Mouse (Mus musculus) embryo, embryonic 11.5 days (tissue): ENCODE measurements around the gene Dlg2.

Source experiments
- DNase-seq: peaks from one replicate; pipeline ENCODE4 v3.0.0-alpha.2; 2012; ENCODE audit warnings: low read depth, low spot score

Dlg2 gene

DNA sequence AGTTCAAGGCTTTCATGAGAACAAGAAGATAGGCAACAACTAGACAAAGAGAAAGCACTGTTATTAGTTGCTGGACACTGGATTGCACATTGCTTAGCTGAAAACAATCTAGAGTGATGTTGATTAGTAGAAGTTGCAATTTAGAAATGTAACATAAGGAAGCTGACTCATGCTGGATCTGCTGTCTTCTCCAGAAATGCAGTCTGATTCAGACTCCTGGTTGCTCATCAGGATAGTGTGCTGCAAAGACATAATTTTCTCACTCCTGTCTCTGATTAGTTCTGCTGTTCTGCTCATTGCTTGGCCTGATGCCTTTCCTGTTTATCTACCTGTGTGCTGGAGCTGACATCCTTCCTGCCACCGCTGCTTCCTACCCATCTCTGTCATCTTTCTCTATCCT lies 1572.4 kb downstream of the Dlg2 start:
- no peak for DNase-seq

DNA sequence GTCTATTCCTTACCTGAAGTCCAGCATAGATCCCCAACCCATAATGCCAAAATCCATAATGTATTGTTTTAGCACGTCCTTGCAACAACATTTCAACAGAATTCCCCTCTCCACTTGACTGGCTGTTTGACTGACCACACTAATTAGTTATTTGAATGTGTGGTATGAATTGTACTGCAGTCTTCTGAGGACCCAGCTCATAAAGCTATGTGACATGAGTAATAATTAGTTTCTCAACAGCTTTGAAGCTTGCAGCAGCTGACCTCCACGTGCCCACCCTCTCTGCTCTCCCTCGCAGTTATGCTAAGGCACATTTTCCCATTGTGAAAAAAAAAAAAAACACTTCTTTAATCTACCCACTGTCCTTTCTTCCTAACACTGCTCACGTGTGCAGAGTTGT lies 1590.4 kb downstream of the Dlg2 start:
- no peak for DNase-seq

DNA sequence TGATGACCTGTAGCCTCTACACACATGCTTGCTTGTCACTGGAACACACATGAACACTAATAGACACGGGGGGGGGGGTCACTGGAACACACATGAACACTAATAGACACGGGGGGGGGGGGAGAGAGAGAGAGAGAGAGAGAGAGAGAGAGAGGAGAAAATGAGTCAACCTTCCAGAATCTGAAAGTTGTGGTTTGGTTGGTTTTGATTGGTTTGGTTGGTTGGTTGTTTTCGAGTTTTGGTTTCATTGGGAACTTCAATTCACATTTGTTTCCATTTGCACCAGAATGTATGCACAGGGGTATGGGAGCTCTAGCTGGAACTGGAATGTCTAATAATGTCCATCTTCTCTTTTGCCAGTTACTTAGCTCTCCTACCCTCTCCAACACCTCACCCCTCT lies 1611.0 kb downstream of the Dlg2 start:
- DNase-seq: no peak

DNA sequence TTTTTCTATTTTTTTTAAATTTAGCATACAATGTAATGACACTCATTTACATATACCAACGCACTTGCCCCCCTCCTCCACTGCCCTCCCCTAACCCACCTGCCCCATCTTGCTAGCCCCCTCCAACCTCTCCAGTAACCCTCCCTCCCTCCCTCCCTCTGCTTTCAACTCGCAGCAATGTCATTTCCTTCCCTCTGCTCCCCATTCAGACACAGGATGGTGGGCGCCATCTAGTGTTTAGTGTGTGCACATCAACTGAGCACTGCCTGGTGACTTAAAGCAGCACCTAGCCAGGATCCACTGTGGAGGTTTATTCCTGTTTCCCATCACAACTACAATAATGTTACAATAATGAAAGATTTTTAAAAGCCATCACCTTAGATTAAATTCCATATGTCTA lies 1617.4 kb downstream of the Dlg2 start:
- DNase-seq: peak; percentile 47

DNA sequence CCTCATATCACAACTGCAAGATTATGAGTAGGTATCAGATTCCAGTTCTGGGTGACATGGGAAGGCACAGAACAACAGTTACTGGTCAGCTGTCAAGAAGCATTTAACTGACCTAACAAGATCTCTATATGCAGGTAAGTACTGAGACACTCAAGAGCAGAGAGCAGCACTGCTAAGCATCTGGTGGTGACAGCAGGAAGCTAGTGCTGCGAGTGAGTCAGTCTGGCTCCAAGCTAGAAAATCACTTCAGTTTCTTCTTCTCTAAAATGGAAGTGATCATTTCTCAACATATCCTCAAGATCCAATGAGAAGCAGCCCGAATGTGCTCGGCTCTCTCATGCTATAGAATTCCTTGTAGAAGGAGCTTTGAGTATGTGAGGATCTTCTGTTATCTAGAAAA lies 1618.7 kb downstream of the Dlg2 start:
- no peak for DNase-seq

DNA sequence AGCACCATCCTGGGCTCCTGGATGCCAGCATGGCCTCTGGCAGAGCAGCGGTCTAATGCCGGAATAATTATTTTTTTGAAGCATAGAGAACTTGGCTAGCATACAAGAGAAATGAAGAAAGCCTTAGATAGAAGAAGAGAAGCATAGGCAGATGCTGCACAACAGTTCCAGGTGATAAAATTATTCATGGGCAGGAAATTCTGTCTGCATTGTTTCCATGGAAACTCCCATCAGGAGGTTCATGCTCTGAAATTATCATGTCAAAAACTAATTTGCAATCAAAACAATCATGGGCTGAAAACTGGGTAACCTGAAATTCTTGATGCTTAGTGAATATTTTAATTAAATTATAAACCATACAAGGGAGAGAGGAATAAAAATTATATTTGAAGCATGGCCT lies 1624.4 kb downstream of the Dlg2 start:
- DNase-seq: no peak

DNA sequence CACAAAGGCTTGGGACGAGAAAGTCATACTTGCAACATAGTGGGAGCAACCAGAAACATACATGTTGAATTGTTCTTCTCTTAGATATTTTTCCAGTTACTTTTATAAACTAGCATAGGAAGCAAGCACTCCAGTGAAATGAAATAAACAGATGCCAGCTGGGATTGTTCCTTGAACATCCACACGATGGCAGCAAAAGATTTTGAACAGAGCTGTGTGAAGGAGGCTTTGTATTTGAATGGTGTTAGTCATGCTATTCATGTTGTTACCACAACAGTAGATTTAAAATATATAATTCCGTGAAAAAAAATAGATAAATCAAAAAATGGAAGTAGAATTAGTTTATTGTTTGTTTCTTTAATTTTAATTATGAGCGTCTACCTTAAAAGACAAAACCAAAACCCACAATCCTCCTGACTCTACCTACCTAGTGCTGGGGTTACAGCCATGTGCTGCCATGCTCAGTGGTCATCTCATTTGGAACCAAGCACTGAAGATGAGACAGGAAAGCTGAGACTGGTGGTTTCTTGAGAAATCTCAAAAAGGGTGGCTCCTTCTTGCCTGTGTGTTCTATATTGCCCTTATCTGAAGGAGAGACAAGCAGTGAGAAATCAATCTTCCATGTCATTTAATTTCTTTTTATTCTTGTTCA lies 1626.5 kb downstream of the Dlg2 start:
- DNase-seq: peak; percentile 46

DNA sequence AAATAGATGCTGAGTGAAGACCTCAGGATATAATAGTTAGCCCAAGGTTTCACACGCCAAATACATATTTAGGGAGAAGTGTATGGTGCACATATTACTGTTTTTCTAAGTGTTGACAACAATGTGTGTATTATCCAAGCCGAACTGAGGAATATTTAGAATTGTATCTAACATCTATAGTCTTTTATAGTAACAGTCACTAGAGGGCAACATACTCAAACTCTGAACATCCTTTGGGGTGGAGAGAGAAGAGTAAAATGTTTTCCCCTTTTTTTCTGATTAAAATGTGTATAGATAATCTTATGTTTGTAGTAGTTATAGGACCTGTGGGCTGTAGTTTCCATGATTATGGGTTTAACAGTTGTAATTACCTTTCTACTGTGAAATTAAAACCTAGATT lies 1629.0 kb downstream of the Dlg2 start:
- no peak for DNase-seq

DNA sequence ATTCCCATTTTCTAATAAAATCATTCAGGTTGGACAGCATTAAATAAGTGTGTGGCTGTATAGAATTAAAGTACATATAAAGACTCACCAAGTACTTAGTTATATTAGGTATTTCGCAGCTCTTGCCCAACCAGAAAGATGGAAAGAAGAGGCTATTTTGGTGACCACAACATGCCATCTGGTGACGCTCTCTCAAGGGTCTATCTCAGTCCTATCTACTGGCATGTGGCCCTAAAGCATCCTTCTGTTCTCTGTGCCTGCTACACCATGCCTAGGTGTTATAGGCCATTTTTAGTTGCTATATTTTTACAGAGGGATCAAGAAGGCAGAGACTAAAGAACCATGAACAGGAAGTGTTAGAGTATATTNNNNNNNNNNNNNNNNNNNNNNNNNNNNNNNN lies 1629.5 kb downstream of the Dlg2 start:
- DNase-seq: no peak

DNA sequence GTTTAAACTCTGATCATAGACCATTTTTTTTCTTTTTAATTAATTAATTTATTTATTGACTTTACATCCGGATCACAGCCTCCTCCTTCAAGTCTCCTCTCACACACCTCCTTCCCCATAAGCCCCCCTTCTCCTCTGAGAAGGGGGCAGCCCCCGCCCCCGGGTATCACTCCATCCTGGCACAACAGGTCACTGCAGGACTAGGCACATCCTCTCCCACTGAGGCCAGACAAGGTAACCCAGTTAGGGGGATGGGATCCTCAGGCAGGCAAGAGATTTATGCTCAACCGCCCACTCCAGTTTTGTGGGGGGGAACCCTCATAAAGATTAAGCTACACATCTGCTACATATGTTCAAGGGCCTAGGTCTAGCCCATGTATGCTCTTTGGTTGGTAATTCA lies 1636.6 kb downstream of the Dlg2 start:
- no peak for DNase-seq

DNA sequence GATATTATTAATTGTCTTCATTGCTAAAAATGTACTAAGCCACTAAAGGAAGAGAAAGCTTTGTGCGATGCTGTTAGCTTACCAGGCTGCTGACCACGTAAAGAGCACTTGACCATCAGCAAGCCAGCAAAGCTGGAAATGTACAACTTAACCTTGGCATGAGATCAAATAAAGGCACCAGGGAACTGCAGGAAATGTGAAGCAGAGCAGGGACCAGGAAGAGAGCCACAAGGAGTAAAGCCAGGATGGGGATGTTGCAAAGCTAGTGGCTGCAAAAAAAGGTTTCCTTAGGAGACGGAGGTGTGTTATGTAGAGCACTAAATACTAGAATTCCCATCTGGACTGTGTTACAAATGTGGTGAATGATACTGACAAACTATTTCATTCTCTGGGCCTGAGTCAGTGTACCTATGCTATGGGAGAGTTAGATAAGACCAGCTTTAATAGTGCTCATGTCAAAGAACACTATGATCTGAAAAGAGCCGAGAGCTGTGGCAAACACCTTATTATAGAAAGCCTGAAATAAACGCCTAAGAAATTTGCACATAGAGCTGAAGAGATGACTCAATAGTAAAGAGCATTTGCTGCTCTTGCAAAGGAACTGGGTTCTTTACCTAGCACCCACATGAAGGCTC lies 1638.9 kb downstream of the Dlg2 start:
- no peak for DNase-seq

DNA sequence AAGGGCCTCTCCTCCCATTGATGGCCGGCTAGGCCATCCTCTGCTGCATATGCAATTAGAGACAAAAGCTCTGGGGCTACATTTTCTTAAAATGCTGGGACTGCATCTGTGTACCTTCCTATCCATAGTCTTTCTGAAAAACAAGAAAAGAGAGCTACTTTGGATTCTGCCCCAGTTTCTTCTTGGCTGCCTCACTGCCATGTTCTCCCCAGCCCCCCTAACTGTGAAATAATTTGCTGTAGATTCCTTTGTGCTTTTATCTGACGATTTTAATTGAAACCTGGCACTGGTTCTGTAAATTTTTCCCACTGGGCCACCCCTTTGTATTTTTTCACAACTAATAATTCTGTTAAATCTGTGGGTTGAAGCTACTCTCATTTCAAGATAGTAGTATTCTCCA lies 1646.8 kb downstream of the Dlg2 start:
- no peak for DNase-seq

DNA sequence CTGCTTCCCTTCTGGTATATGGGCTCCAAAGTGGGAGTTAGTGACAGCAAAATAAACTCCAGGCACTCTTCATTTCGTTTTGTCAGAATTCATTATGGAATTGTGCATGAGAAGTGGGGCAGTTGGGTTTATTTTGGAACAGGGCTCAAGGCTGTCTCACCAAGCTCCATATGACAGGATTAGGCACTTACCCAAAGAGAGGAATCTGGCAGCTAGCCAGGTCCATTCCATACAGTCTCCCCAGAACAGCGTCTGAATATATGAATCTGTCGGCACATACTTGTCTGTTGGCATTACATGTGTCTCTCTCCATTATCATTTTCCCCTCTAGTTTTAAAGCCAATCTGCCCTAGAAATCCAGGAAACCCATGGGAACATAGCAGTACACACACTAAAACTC lies 1649.4 kb downstream of the Dlg2 start:
- DNase-seq: no peak

DNA sequence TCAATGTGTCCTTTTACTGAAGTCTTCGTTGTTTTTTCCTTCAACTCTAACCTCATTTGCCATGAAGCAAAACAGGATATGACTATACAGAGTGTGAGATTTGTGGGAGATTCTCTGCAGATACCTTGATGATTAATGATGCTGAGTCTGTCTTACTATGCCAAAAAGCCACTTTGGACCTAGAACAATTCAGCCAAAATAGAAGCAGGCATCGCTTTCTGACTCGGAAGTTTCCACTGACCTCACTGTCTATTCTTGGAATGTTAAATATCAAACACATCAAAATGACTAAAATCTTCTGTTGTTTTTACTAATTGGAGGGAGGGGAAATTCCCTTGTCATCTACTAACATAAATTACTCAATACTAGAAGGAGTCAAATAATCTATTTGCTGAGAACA lies 1657.8 kb downstream of the Dlg2 start:
- no peak for DNase-seq

DNA sequence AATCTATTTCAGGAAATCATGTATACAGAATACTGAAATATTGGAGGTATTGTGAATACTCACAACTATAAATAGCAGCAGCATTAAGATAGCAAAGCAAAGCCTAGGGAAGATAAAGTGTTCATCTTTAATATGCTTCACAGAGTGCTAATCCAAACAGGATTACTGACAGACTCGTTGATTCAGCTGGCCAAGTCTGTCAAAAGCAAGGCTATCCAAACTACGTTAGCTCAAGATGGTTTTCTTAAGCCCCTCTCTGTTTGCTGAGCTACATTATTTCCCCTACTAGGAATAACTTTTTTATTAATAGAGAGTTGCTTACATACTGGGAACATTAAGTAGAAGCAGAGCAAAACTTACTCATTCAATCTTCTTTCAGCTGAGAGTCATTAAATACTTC lies 1659.2 kb downstream of the Dlg2 start:
- no peak for DNase-seq

DNA sequence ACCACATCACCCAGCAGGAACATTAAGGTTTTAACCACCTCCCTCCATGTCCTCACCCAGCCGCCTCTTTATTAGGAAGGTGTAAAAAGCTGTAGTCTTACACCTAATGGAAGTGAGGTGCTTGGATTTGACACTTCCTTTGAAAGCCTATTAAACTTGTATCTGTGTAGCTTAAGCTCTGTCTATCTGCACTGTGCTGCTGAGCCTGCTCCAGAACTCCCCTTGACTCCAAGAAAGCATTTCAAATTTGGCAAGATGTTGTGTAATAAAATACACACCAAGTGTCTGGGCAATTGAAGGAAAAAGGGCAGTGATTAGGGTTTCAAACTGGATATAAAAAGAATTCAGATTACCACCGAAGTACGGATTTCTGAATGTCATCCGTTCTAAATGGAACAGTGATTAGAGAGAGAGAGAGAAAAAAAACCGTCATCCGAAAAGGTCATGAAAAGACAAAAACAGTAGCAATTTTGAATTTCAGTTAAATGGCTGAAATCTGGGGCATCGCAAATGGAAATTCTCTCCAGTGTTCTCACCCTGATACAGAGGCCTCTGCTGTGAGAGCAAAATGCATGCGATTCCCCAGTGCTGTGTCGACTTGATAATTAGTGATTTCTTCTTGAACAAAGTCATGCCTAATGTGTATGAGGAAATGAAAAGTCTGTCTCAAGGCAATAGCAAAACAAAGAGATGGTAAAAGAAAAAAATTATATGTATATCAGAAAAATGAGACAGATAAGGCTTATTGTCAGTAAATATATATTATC lies 1663.8 kb downstream of the Dlg2 start:
- no peak for DNase-seq

DNA sequence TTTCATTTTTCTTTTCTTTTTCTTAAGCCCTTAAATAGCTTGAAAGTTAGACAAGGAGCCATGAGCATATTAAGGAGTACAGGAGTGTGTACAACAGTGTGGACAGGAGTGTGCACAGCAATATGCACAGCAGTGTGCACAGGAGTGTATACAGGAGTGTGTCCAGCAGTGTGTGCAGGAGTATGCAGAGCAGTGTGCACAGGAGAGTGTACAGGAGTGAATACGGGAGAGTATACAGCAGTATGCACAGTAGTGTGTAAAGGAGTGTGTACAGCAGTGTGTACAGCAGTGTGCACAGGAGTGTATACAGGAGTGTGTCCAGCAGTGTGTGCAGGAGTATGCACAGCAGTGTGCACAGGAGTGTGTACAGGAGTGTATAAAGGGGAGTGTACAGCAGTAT lies 1671.0 kb downstream of the Dlg2 start:
- DNase-seq: no peak

DNA sequence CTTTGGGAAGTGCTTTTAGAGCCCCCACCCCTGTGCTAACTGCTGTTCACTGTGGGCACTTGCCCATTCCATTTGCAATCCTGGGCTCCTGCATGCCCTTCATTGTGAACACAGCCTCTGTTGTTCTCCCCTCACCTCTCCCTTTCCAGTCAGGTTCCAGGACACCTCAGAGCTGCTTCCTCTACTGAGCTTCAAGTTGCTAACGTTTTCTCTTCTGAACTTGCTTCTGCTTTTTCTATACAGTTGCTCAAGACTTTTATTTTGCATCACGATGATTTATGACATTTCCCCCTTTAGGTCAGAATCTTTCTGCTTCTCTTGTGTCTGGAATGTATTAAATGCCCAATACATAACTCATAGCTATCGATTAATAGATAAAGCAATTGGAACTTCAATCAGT lies 1674.3 kb downstream of the Dlg2 start:
- DNase-seq: no peak

DNA sequence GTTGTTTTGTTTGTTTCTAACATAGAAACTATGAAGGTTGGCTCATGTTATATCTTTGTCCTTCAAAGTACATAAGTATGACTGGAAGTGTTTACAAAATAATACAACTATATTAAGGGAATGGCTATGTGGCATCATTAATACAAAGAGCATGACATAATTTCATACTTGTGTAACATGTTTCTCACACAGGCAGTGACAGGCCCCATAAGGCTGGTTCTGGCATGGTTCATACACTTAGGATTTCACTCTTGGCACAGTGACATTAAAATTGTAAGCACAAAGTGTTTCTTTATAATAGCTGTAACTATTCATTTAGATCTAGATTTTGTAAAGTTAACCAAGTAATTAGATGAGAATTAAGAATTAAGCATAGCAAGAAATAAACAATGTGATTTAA lies 1678.1 kb downstream of the Dlg2 start:
- no peak for DNase-seq

DNA sequence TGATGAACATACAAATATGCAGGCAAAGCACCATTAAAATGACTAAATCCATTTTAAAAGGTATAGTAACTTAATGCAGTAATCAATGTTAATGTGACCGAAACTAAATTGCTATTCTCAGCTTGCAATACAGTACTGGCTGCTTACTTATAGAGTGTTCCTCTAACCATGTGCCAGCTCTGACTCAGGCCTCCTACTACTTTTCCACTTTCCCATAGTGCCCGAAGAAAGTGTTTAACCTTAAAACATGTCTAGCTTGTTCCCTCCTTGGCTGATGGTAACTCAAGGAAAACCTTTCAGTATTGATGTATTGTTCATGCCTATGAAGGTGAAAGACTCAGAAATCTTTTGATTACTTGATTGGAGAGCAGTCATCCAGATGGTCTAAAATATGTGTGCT lies 1686.7 kb downstream of the Dlg2 start:
- no peak for DNase-seq

DNA sequence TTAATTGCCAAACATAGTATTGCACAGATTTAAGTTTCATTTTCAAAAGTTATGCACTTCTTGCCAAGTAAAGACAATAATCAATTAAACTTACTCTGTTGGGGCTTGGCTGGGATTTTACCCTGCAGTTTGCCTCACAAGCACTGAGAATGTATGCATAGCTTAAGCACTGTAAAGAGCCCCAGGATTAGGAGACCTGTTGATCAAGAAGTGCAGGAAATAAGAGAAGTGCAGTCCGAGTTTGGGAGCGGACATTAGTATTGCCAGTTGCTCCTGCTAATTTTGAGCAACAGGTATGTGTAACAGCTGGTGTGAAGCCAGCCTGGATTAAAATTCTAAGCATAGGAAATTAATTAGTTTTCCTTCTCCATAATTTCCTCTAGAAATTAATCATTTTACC lies 1687.8 kb downstream of the Dlg2 start:
- no peak for DNase-seq

DNA sequence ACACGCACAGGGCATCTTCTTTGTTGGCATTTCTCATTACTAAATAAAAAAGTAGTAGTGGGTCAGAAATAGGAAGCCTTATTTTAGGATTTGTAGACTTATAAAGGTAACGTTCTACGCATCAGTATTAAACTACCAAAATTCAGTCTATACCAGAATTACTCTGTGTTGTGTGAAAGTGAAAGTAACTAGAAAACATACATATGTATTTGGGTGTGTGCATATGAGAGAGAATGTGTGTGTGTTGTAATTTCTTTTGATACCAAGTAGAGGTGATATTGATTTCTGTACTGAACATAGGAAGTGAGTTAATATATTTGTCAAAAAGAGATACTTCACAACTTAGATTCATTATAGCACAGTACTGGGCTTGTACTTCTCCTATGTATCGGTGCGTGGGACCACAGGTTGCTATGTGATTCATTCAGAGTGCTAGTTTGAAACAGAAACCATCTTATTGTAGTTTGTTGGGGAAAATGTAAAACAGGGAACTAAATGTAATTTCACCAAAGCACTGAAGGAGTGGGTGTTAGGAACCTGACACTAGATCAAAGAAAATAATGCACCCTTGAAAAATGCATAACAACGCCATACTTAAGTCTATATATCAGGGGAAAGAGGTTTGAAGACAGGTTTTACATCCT lies 1688.5 kb downstream of the Dlg2 start:
- DNase-seq: no peak

DNA sequence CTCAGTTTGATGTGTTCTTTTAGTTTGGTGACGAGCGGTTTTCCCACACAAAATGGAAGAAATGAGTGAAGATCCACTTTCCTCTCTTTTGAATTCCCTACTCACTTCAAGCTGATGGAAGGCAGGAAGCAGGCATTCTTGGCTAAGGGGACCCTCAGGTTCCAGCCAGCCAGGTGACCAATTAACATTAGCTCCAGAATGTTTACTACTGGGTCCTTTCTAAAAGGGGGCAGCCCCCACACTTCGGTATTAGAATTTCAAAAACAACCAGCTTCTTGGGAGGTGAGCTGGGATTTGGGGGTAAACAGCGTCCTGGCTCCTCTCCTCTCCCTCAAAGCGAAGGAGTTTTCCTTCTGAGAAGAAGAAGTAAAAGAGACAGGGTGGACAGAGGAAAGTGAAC lies 1703.6 kb downstream of the Dlg2 start:
- no peak for DNase-seq
